Mouse (Mus musculus): ENCODE results near the gene Dynlrb2. TPM values are rescaled to one million over a fixed set of nuclear protein-coding genes. Genes with fewer than 3 reads are reported as not detected.

Gene Dynlrb2
- polyA plus RNA-seq, 1 experiment from 2014 or later: 126 TPM

GRCm38 (mm10) chr8:116542842-116543241 is 38.1 kb downstream of the Dynlrb2 start:
- 78% methylated on average over 5 of the region's 5 CpGs for WGBS
- Histone ChIP-seq H3K36me3 (no peaks in the 10 kb centered on the region), H3K27ac (replicated peaks) (no peak overlapping the region), H3K9ac (no peak overlapping the region), H3K4me1 (no peaks in the 10 kb centered on the region), H3K4me2 (replicated peaks) (no peak overlapping the region), H3K4me3 (replicated peaks) (no peak overlapping the region), H3K9me3 (replicated peaks) (no peaks in the 10 kb centered on the region), H3K27me3 (no peaks in the 10 kb centered on the region)
- no peak for ATAC-seq (ENCODE audit: insufficient number of reproducible peaks, low FRiP score, low TSS enrichment, low read depth)

GRCm38 (mm10) chr8:116543366-116543765 is 38.6 kb downstream of the Dynlrb2 start:
- ATAC-seq (ENCODE audit: insufficient number of reproducible peaks, low FRiP score, low TSS enrichment, low read depth): no peak
- no peak overlapping the region for H3K4me2 ChIP-seq (replicated peaks)
- no peak overlapping the region for H3K4me3 ChIP-seq (replicated peaks)
- no peaks in the 10 kb centered on the region for H3K4me1 ChIP-seq
- no peaks in the 10 kb centered on the region for H3K27me3 ChIP-seq
- H3K9me3 ChIP-seq (replicated peaks): no peaks in the 10 kb centered on the region
- H3K36me3 ChIP-seq: no peaks in the 10 kb centered on the region
- WGBS: 57% methylated on average over 1 of the region's 1 CpGs
- H3K27ac ChIP-seq (replicated peaks): no peak overlapping the region
- no peak overlapping the region for H3K9ac ChIP-seq

GRCm38 (mm10) chr8:116552255-116552654 is 47.5 kb downstream of the Dynlrb2 start:
- Histone ChIP-seq H3K4me3 (replicated peaks) (no peak overlapping the region), H3K36me3 (no peaks in the 10 kb centered on the region), H3K9me3 (replicated peaks) (no peaks in the 10 kb centered on the region), H3K9ac (no peak overlapping the region), H3K4me1 (no peaks in the 10 kb centered on the region), H3K27me3 (no peaks in the 10 kb centered on the region), H3K27ac (replicated peaks) (no peak overlapping the region), H3K4me2 (replicated peaks) (no peak overlapping the region)
- no peak for ATAC-seq (ENCODE audit: insufficient number of reproducible peaks, low FRiP score, low TSS enrichment, low read depth)
- WGBS: 77% methylated on average over 6 of the region's 6 CpGs

GRCm38 (mm10) chr8:116552778-116553177 is 48.0 kb downstream of the Dynlrb2 start:
- H3K4me1 ChIP-seq: no peaks in the 10 kb centered on the region
- H3K27ac ChIP-seq (replicated peaks): no peak overlapping the region
- no peak overlapping the region for H3K4me3 ChIP-seq (replicated peaks)
- H3K9ac ChIP-seq: no peak overlapping the region
- H3K4me2 ChIP-seq (replicated peaks): no peak overlapping the region
- no peaks in the 10 kb centered on the region for H3K36me3 ChIP-seq
- no peaks in the 10 kb centered on the region for H3K9me3 ChIP-seq (replicated peaks)
- H3K27me3 ChIP-seq: no peaks in the 10 kb centered on the region
- no peak for ATAC-seq (ENCODE audit: insufficient number of reproducible peaks, low FRiP score, low TSS enrichment, low read depth)
- WGBS: 89% methylated on average over 3 of the region's 3 CpGs

Other genes starting within 250 kb of the Dynlrb2 start
- 8.5 and 9.1 TPM in 2 replicates for gene Cdyl2, start 228.0 kb downstream of the Dynlrb2 start, polyA plus RNA-seq (2015; fragmentation: Nextera tagmentation; extraction: Ambion mirVana)